Mouse (Mus musculus): Measurements from ENCODE around the gene Ilvbl. TPM values are rescaled to one million over a fixed set of nuclear protein-coding genes. Genes with fewer than 3 reads are reported as not detected.

Ilvbl gene
- polyA plus RNA-seq, 1 experiment from 2014 or later: 83.1 TPM

GRCm38 (mm10) chr10:78573226-78573625 lies 920 bp upstream of the Ilvbl start:
- Histone ChIP-seq H3K9ac (ENCODE audit: low read depth, low read length) (no peak overlapping the region), H3K4me2 (ENCODE audit: low read depth, low read length) (no peak overlapping the region)
- 61% methylated on average over 3 of the region's 3 CpGs for WGBS

GRCm38 (mm10) chr10:78575105-78575632 lies 1.0 kb downstream of the Ilvbl start:
- H3K4me1 ChIP-seq (ENCODE audit: control insufficient read depth, insufficient read depth, low read length): peaks cover 4% of the 10 kb centered on the region
- H3K9me3 ChIP-seq (ENCODE audit: control insufficient read depth, low read length): no peaks in the 10 kb centered on the region
- peak overlapping the region; percentile 73 for H3K4me2 ChIP-seq (ENCODE audit: low read depth, low read length)
- no peaks in the 10 kb centered on the region for H3K27me3 ChIP-seq (replicated peaks; ENCODE audit: control insufficient read depth, insufficient read depth, low read length)
- H3K9ac ChIP-seq (ENCODE audit: low read depth, low read length): peak overlapping the region; percentile 82
- 9% methylated on average over 13 of the region's 13 CpGs for WGBS
- H3K4me3 ChIP-seq (ENCODE audit: low read length): peak overlapping the region; percentile 75
- H3K27ac ChIP-seq (ENCODE audit: low read length): peak overlapping the region; percentile 97
- peak; percentile 68 for ATAC-seq
- 0 out of 2 replicates have a peak, but pooled peaks cover 3% of the 10 kb centered on the region for H3K36me3 ChIP-seq (ENCODE audit: control insufficient read depth, insufficient read depth, low read length)

More at GRCm38 (mm10) chr10:78573226-78573625, 920 bp upstream of the Ilvbl start:
- Histone ChIP-seq H3K27ac (ENCODE audit: low read length) (no peak overlapping the region), H3K27me3 (replicated peaks; ENCODE audit: control insufficient read depth, insufficient read depth, low read length) (no peaks in the 10 kb centered on the region), H3K4me3 (ENCODE audit: low read length) (no peak overlapping the region), H3K4me1 (ENCODE audit: control insufficient read depth, insufficient read depth, low read length) (peaks cover 4% of the 10 kb centered on the region), H3K9me3 (ENCODE audit: control insufficient read depth, low read length) (no peaks in the 10 kb centered on the region), H3K36me3 (ENCODE audit: control insufficient read depth, insufficient read depth, low read length) (0 out of 2 replicates have a peak, but pooled peaks cover 3% of the 10 kb centered on the region)
- no peak for ATAC-seq

GRCm38 (mm10) chr10:78575690-78576089 lies 1.5 kb downstream of the Ilvbl start:
- Histone ChIP-seq H3K4me1 (ENCODE audit: control insufficient read depth, insufficient read depth, low read length) (peaks cover 4% of the 10 kb centered on the region), H3K9me3 (ENCODE audit: control insufficient read depth, low read length) (no peaks in the 10 kb centered on the region), H3K4me3 (ENCODE audit: low read length) (peak overlapping the region; percentile 75), H3K9ac (ENCODE audit: low read depth, low read length) (0 out of 2 replicates have a peak overlapping the region, but pooled peaks have one; percentile 82), H3K27ac (ENCODE audit: low read length) (no peak overlapping the region; the same call in 1 of the 2 replicates), H3K27me3 (replicated peaks; ENCODE audit: control insufficient read depth, insufficient read depth, low read length) (no peaks in the 10 kb centered on the region), H3K36me3 (ENCODE audit: control insufficient read depth, insufficient read depth, low read length) (0 out of 2 replicates have a peak, but pooled peaks cover 3% of the 10 kb centered on the region), H3K4me2 (ENCODE audit: low read depth, low read length) (peak overlapping the region; percentile 73)
- ATAC-seq: no peak
- WGBS: 59% methylated on average over 2 of the region's 2 CpGs

- H3K4me1 ChIP-seq (ENCODE audit: control insufficient read depth, insufficient read depth, low read length): peaks cover 4% of the 10 kb centered on the region
- H3K4me3 ChIP-seq (ENCODE audit: low read length): no peak overlapping the region
- no peak overlapping the region for H3K27ac ChIP-seq (ENCODE audit: low read length)
- H3K9me3 ChIP-seq (ENCODE audit: control insufficient read depth, low read length): no peaks in the 10 kb centered on the region
- no peaks in the 10 kb centered on the region for H3K27me3 ChIP-seq (replicated peaks; ENCODE audit: control insufficient read depth, insufficient read depth, low read length)
- WGBS: 94% methylated on average over 16 of the region's 16 CpGs
- no peak overlapping the region for H3K4me2 ChIP-seq (ENCODE audit: low read depth, low read length)
- H3K36me3 ChIP-seq (ENCODE audit: control insufficient read depth, insufficient read depth, low read length): 0 out of 2 replicates have a peak, but pooled peaks cover 3% of the 10 kb centered on the region
- no peak overlapping the region for H3K9ac ChIP-seq (ENCODE audit: low read depth, low read length)
- no peak for ATAC-seq
Observed at GRCm38 (mm10) chr10:78576435-78577184, 2.5 kb downstream of the Ilvbl start.

- H3K9me3 ChIP-seq (ENCODE audit: control insufficient read depth, low read length): no peaks in the 10 kb centered on the region
- H3K4me3 ChIP-seq (ENCODE audit: low read length): no peak overlapping the region
- 82% methylated on average over 3 of the region's 3 CpGs for WGBS
- peaks cover 4% of the 10 kb centered on the region for H3K4me1 ChIP-seq (ENCODE audit: control insufficient read depth, insufficient read depth, low read length)
- H3K4me2 ChIP-seq (ENCODE audit: low read depth, low read length): no peak overlapping the region
- no peak overlapping the region for H3K9ac ChIP-seq (ENCODE audit: low read depth, low read length)
- H3K36me3 ChIP-seq (ENCODE audit: control insufficient read depth, insufficient read depth, low read length): 0 out of 2 replicates have a peak, but pooled peaks cover 3% of the 10 kb centered on the region
- ATAC-seq: no peak
- H3K27me3 ChIP-seq (replicated peaks; ENCODE audit: control insufficient read depth, insufficient read depth, low read length): no peaks in the 10 kb centered on the region
- no peak overlapping the region for H3K27ac ChIP-seq (ENCODE audit: low read length)
Observed at GRCm38 (mm10) chr10:78578204-78578603, 4.1 kb downstream of the Ilvbl start.

GRCm38 (mm10) chr10:78581121-78581520 lies 7.0 kb downstream of the Ilvbl start:
- no peaks in the 10 kb centered on the region for H3K9me3 ChIP-seq (ENCODE audit: control insufficient read depth, low read length)
- H3K9ac ChIP-seq (ENCODE audit: low read depth, low read length): no peak overlapping the region
- no peak for ATAC-seq
- no peak overlapping the region for H3K4me2 ChIP-seq (ENCODE audit: low read depth, low read length)
- no peak overlapping the region for H3K27ac ChIP-seq (ENCODE audit: low read length)
- no peaks in the 10 kb centered on the region for H3K27me3 ChIP-seq (replicated peaks; ENCODE audit: control insufficient read depth, insufficient read depth, low read length)
- WGBS: 92% methylated on average over 7 of the region's 7 CpGs
- H3K4me1 ChIP-seq (ENCODE audit: control insufficient read depth, insufficient read depth, low read length): no peaks in the 10 kb centered on the region
- peaks cover 8% of the 10 kb centered on the region for H3K36me3 ChIP-seq (ENCODE audit: control insufficient read depth, insufficient read depth, low read length)
- H3K4me3 ChIP-seq (ENCODE audit: low read length): no peak overlapping the region

- H3K4me3 ChIP-seq (ENCODE audit: low read length): no peak overlapping the region
- H3K27me3 ChIP-seq (replicated peaks; ENCODE audit: control insufficient read depth, insufficient read depth, low read length): no peaks in the 10 kb centered on the region
- H3K9me3 ChIP-seq (ENCODE audit: control insufficient read depth, low read length): no peaks in the 10 kb centered on the region
- H3K36me3 ChIP-seq (ENCODE audit: control insufficient read depth, insufficient read depth, low read length): peaks cover 11% of the 10 kb centered on the region
- WGBS: 71% methylated on average over 9 of the region's 9 CpGs
- no peak overlapping the region for H3K4me2 ChIP-seq (ENCODE audit: low read depth, low read length)
- no peak for ATAC-seq
- no peak overlapping the region for H3K27ac ChIP-seq (ENCODE audit: low read length)
- H3K4me1 ChIP-seq (ENCODE audit: control insufficient read depth, insufficient read depth, low read length): no peaks in the 10 kb centered on the region
- H3K9ac ChIP-seq (ENCODE audit: low read depth, low read length): no peak overlapping the region
Observed at GRCm38 (mm10) chr10:78583347-78583746, 9.2 kb downstream of the Ilvbl start.

GRCm38 (mm10) chr10:78583939-78584338 lies 9.8 kb downstream of the Ilvbl start:
- H3K4me2 ChIP-seq (ENCODE audit: low read depth, low read length): no peak overlapping the region
- no peak overlapping the region for H3K9ac ChIP-seq (ENCODE audit: low read depth, low read length)
- peaks cover 11% of the 10 kb centered on the region for H3K36me3 ChIP-seq (ENCODE audit: control insufficient read depth, insufficient read depth, low read length)
- H3K4me1 ChIP-seq (ENCODE audit: control insufficient read depth, insufficient read depth, low read length): no peaks in the 10 kb centered on the region
- H3K9me3 ChIP-seq (ENCODE audit: control insufficient read depth, low read length): no peaks in the 10 kb centered on the region
- 78% methylated on average over 3 of the region's 3 CpGs for WGBS
- ATAC-seq: no peak
- H3K27ac ChIP-seq (ENCODE audit: low read length): no peak overlapping the region
- H3K27me3 ChIP-seq (replicated peaks; ENCODE audit: control insufficient read depth, insufficient read depth, low read length): no peaks in the 10 kb centered on the region
- no peak overlapping the region for H3K4me3 ChIP-seq (ENCODE audit: low read length)

GRCm38 (mm10) chr10:78584996-78585395 lies 10.8 kb downstream of the Ilvbl start:
- Histone ChIP-seq H3K27me3 (replicated peaks; ENCODE audit: control insufficient read depth, insufficient read depth, low read length) (no peaks in the 10 kb centered on the region), H3K27ac (ENCODE audit: low read length) (no peak overlapping the region), H3K4me1 (ENCODE audit: control insufficient read depth, insufficient read depth, low read length) (peaks cover 2% of the 10 kb centered on the region; the same call in 1 of the 2 replicates), H3K36me3 (ENCODE audit: control insufficient read depth, insufficient read depth, low read length) (peaks cover 16% of the 10 kb centered on the region), H3K4me2 (ENCODE audit: low read depth, low read length) (no peak overlapping the region), H3K4me3 (ENCODE audit: low read length) (no peak overlapping the region), H3K9me3 (ENCODE audit: control insufficient read depth, low read length) (no peaks in the 10 kb centered on the region), H3K9ac (ENCODE audit: low read depth, low read length) (no peak overlapping the region)
- 83% methylated on average over 1 of the region's 1 CpGs for WGBS
- no peak for ATAC-seq
